Mouse (Mus musculus) small intestine, adult 2 months (tissue): Measurements from ENCODE around the gene Tpst1.

Source experiments
- CTCF ChIP-seq: fragments of 200-500 bp; IDR thresholded peaks from 2 replicates; pipeline ENCODE4 v1.5.1; 2012; ENCODE audit warnings: low read depth, mild to moderate bottlenecking, control low read depth, inconsistent platforms, low read length, moderate library complexity, mixed read lengths; ENCODE audit not compliant: insufficient replicate concordance, insufficient read length; ENCODE audit errors: extremely low read depth
- POLR2A ChIP-seq: fragments of 200-500 bp; IDR thresholded peaks from 2 replicates; pipeline ENCODE4 v1.6.1; 2012; ENCODE audit warnings: low read depth, mild to moderate bottlenecking, control low read depth, inconsistent platforms, low read length, moderate library complexity

- TF ChIP-seq CTCF (no peak), POLR2A (no peak)
These were observed 56.3 kb downstream of the Tpst1 start for GRCm38 (mm10) chr5:130129524-130129793.
